Mouse (Mus musculus) kidney, postnatal 10 days (tissue): ENCODE results near the gene Tcp10c.
"Not testable (repeated sequence)": the region's sequence is repeated elsewhere in the genome, so short reads cannot be mapped to it uniquely, and the experiment has no call there.

Experiments used
- DNase-seq: peaks from one replicate; pipeline ENCODE4 v3.0.0; 2021; ENCODE audit warnings: mixed read lengths

Tcp10c gene

GRCm38 (mm10) chr17:13399961-13400360, 45.6 kb downstream of the Tcp10c start:
- DNase-seq = not testable (repeated sequence)

GRCm38 (mm10) chr17:13402118-13402517, 47.7 kb downstream of the Tcp10c start:
- not testable (repeated sequence) for DNase-seq

GRCm38 (mm10) chr17:13403527-13404131, 49.3 kb downstream of the Tcp10c start:
- DNase-seq = not testable (repeated sequence)

GRCm38 (mm10) chr17:13406023-13406422, 51.7 kb downstream of the Tcp10c start:
- DNase-seq = not testable (repeated sequence)

- DNase-seq = not testable (repeated sequence)
Observed at GRCm38 (mm10) chr17:13406701-13407100, 52.3 kb downstream of the Tcp10c start.

GRCm38 (mm10) chr17:13407621-13408256, 53.4 kb downstream of the Tcp10c start:
- not testable (repeated sequence) for DNase-seq

- DNase-seq = not testable (repeated sequence)
Observed at GRCm38 (mm10) chr17:13408257-13408633, 53.9 kb downstream of the Tcp10c start.

GRCm38 (mm10) chr17:13421022-13421591, 66.7 kb downstream of the Tcp10c start:
- not testable (repeated sequence) for DNase-seq

GRCm38 (mm10) chr17:13422638-13423037, 68.3 kb downstream of the Tcp10c start:
- not testable (repeated sequence) for DNase-seq

- DNase-seq = not testable (repeated sequence)
Observed at GRCm38 (mm10) chr17:13423373-13424024, 69.1 kb downstream of the Tcp10c start.

GRCm38 (mm10) chr17:13424321-13424720, 69.9 kb downstream of the Tcp10c start:
- not testable (repeated sequence) for DNase-seq

- not testable (repeated sequence) for DNase-seq
Observed at GRCm38 (mm10) chr17:13425694-13426093, 71.3 kb downstream of the Tcp10c start.

GRCm38 (mm10) chr17:13426508-13426907, 72.1 kb downstream of the Tcp10c start:
- DNase-seq = not testable (repeated sequence)
